Mouse (Mus musculus) forebrain, embryonic 14.5 days (tissue): ENCODE measurements around the gene AL607142.1. TPM values are rescaled to one million over a fixed set of nuclear protein-coding genes. Genes with fewer than 3 reads are reported as not detected.

Experiments used
- ATAC-seq: fragments of 200-750 bp; cut with Nextera tagmentation; 2 replicates; pipeline ENCODE4 v1.8.0; 2017; ENCODE audit warnings: mild to moderate bottlenecking, moderate library complexity
- DNase-seq: peaks from one replicate; pipeline ENCODE4 v3.0.0-alpha.2; 2015; ENCODE audit warnings: low spot score
- H3K27ac ChIP-seq: fragments of 300-500 bp; sonication (generic); 2 replicates; pipeline ENCODE4 v1.5.1; 2014; ENCODE audit warnings: low read depth, mild to moderate bottlenecking, control low read depth, low read length, moderate library complexity
- H3K27me3 ChIP-seq: fragments of 300-500 bp; sonication (generic); replicated peaks from 2 replicates; pipeline ENCODE4 v1.6.1; 2014; ENCODE audit warnings: low read length, control low read depth, mixed read lengths; ENCODE audit not compliant: control insufficient read depth, insufficient read depth
- H3K36me3 ChIP-seq: fragments of 300-500 bp; sonication (generic); 2 replicates; pipeline ENCODE4 v1.6.1; 2014; ENCODE audit warnings: low read length, control low read depth; ENCODE audit not compliant: control insufficient read depth, insufficient read depth
- H3K4me1 ChIP-seq: fragments of 300-500 bp; sonication (generic); 2 replicates; pipeline ENCODE4 v1.6.1; 2014; ENCODE audit warnings: antibody characterized with exemption, low read length, control low read depth; ENCODE audit not compliant: control insufficient read depth, insufficient read depth
- H3K4me2 ChIP-seq: fragments of 300-500 bp; sonication (generic); 2 replicates; pipeline ENCODE4 v1.6.1; 2014; ENCODE audit warnings: mild to moderate bottlenecking, control low read depth, low read length
- H3K4me3 ChIP-seq: fragments of 300-500 bp; sonication (generic); 2 replicates; pipeline ENCODE4 v1.5.1; 2014; ENCODE audit warnings: low read depth, low read length, control low read depth
- H3K9ac ChIP-seq: fragments of 300-500 bp; sonication (generic); 2 replicates; pipeline ENCODE4 v1.6.1; 2014; ENCODE audit warnings: mild to moderate bottlenecking, low read length, control low read depth, moderate library complexity
- H3K9me3 ChIP-seq: fragments of 300-500 bp; sonication (generic); replicated peaks from 2 replicates; pipeline ENCODE4 v1.6.1; 2016; ENCODE audit warnings: low read length, control low read depth, mixed read lengths; ENCODE audit not compliant: control insufficient read depth
- WGBS: fragments of 180-500 bp; shearing (Covaris S2); extraction: QIAGEN DNeasy Blood & Tissue Kit; methylation state at CpG from one replicate; pipeline ENCODE4 v1.1.7; 2014; 5-methylcytosine and 5-hydroxymethylcytosine counted together
- polyA plus RNA-seq: library from polyadenylated mRNA; unstranded; fragments of >200 nt; fragmentation: Nextera tagmentation; extraction: Ambion mirVana; gene quantifications from 2 replicates; pipeline ENCODE4 v1.2.1, GENCODE M21; 2014

Gene AL607142.1
- polyA plus RNA-seq, 1 experiment from 2014 or later = not detected

GRCm38 (mm10) chr4:120104599-120104998 is 39.8 kb downstream of the AL607142.1 start:
- 47% methylated on average over 5 of the region's 5 CpGs for WGBS
- Histone ChIP-seq H3K4me1 (no peaks in the 10 kb centered on the region), H3K36me3 (no peaks in the 10 kb centered on the region), H3K4me3 (no peak overlapping the region), H3K9me3 (no peaks in the 10 kb centered on the region), H3K4me2 (no peak overlapping the region), H3K27me3 (no peaks in the 10 kb centered on the region), H3K9ac (no peak overlapping the region), H3K27ac (no peak overlapping the region)
- peak; percentile 57 for DNase-seq
- ATAC-seq = no peak

GRCm38 (mm10) chr4:120106362-120106761 is 41.6 kb downstream of the AL607142.1 start:
- no peaks in the 10 kb centered on the region for H3K36me3 ChIP-seq
- DNase-seq (no peak), ATAC-seq (no peak)
- H3K27ac ChIP-seq = no peak overlapping the region
- no peaks in the 10 kb centered on the region for H3K9me3 ChIP-seq
- whole genome bisulfite sequencing = 89% methylated on average over 3 of the region's 3 CpGs
- no peaks in the 10 kb centered on the region for H3K27me3 ChIP-seq
- H3K4me1 ChIP-seq = no peaks in the 10 kb centered on the region
- H3K4me2 ChIP-seq = no peak overlapping the region
- no peak overlapping the region for H3K9ac ChIP-seq
- H3K4me3 ChIP-seq = no peak overlapping the region

- no peaks in the 10 kb centered on the region for H3K36me3 ChIP-seq
- no peaks in the 10 kb centered on the region for H3K27me3 ChIP-seq
- DNase-seq (no peak), ATAC-seq (no peak)
- H3K9ac ChIP-seq = no peak overlapping the region
- H3K4me2 ChIP-seq = no peak overlapping the region
- 74% methylated on average over 8 of the region's 8 CpGs for WGBS
- no peaks in the 10 kb centered on the region for H3K9me3 ChIP-seq
- H3K4me3 ChIP-seq = no peak overlapping the region
- no peak overlapping the region for H3K27ac ChIP-seq
- no peaks in the 10 kb centered on the region for H3K4me1 ChIP-seq
These were observed 43.0 kb downstream of the AL607142.1 start for GRCm38 (mm10) chr4:120107787-120108186.

DNA sequence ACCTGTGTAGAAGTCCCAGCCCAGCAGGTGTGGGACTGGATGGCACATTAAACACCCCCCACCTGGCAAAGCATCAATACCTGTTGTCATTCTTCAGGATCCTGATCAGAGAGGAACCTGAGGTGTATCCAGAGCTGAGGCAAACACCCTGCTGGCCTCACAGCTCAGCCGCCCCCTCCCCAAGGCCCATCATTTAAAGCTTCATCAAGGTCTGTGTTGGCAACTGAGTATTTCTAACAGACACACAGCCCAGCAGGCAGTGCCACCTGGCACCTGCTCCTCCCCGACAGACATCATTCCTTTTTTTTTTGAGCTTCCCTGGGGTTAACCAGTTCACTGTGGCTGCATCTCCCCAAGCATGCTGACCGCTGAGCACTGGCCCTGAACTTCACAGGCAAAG is 50.7 kb downstream of the AL607142.1 start:
- ATAC-seq (no peak), DNase-seq (no peak)
- Histone ChIP-seq H3K27ac (no peak overlapping the region), H3K36me3 (no peaks in the 10 kb centered on the region), H3K9ac (no peak overlapping the region), H3K4me1 (no peaks in the 10 kb centered on the region), H3K27me3 (no peaks in the 10 kb centered on the region), H3K9me3 (no peaks in the 10 kb centered on the region), H3K4me2 (no peak overlapping the region), H3K4me3 (no peak overlapping the region)
- 91% methylated on average over 3 of the region's 3 CpGs for WGBS

DNA sequence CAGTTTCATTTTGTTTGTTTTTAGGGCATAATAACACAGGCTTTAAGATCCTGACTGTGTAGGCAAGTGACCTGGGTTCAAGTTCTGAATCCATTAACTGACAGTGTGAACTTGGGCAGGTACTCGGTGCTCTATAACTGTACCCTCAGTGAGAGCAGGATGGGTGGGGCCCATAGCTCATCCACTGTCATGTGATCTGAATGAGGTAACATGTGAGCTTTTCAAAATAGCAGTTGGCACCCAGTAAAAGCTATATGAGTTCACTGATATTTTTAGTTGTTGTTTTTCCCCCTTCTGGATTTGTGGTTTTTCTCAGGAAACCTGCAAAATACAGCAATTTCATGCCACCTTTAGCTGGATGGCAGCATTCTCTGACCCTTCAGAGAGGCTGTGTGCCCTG is 51.5 kb downstream of the AL607142.1 start:
- DNase-seq = no peak
- no peak overlapping the region for H3K4me2 ChIP-seq
- no peak for ATAC-seq
- H3K9ac ChIP-seq = no peak overlapping the region
- no peaks in the 10 kb centered on the region for H3K9me3 ChIP-seq
- 93% methylated on average over 1 of the region's 1 CpGs for WGBS
- no peak overlapping the region for H3K4me3 ChIP-seq
- H3K27me3 ChIP-seq = no peaks in the 10 kb centered on the region
- H3K4me1 ChIP-seq = no peaks in the 10 kb centered on the region
- H3K27ac ChIP-seq = no peak overlapping the region
- H3K36me3 ChIP-seq = no peaks in the 10 kb centered on the region

GRCm38 (mm10) chr4:120120276-120120675 is 55.5 kb downstream of the AL607142.1 start:
- no peak overlapping the region for H3K4me2 ChIP-seq
- no peak overlapping the region for H3K9ac ChIP-seq
- H3K27me3 ChIP-seq = no peaks in the 10 kb centered on the region
- H3K9me3 ChIP-seq = no peaks in the 10 kb centered on the region
- WGBS = 36% methylated on average over 8 of the region's 8 CpGs
- DNase-seq (peak; percentile 66), ATAC-seq (peak; percentile 66; the same call in 1 of the 2 replicates)
- no peaks in the 10 kb centered on the region for H3K4me1 ChIP-seq
- no peak overlapping the region for H3K27ac ChIP-seq
- no peaks in the 10 kb centered on the region for H3K36me3 ChIP-seq
- H3K4me3 ChIP-seq = no peak overlapping the region

DNA sequence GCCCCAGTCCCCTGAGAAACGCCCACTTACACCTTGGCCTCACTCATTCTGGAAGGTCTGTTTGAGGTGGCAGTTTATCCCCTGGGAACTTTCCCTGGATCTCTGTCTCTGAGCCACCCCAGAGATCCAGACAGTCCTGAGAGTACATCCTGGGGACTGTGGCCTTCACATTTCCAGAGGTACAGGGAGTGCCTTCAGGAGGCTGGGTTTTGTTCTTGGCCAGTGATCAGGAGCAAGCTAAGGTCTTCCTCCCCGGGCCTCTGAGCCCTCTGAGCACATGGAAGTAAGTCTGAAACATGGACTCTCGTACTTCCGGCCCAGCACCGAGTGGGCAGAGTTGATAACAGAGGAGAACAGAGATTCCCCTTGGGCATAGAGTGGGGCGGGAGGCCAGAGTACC is 59.9 kb downstream of the AL607142.1 start:
- 92% methylated on average over 6 of the region's 6 CpGs for WGBS
- H3K27me3 ChIP-seq = no peaks in the 10 kb centered on the region
- no peak overlapping the region for H3K4me3 ChIP-seq
- no peak for DNase-seq
- no peaks in the 10 kb centered on the region for H3K9me3 ChIP-seq
- no peaks in the 10 kb centered on the region for H3K36me3 ChIP-seq
- no peak overlapping the region for H3K9ac ChIP-seq
- ATAC-seq = no peak
- H3K27ac ChIP-seq = no peak overlapping the region
- H3K4me1 ChIP-seq = no peaks in the 10 kb centered on the region
- no peak overlapping the region for H3K4me2 ChIP-seq

DNA sequence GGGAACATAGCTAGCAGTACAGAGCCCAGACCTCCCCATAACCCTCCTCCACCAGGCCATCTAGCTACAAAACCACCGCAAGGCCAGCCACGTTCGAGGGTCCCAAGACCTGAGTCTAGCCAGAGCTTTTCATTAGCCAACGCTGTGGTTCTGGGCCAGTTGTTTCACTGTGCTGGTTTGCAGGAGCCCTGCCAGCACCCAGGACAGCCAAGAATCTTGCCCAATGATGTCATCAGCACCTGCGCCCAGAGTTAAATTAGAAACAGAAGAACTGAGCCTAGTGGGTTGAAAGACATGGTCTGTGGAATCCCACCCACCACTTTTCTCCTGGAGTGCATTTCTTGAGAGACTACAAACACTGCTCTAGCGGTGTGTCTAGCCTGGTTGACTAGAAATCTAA is 61.3 kb downstream of the AL607142.1 start:
- ATAC-seq (no peak), DNase-seq (no peak)
- H3K36me3 ChIP-seq = no peaks in the 10 kb centered on the region
- no peak overlapping the region for H3K4me3 ChIP-seq
- H3K4me1 ChIP-seq = peaks cover under 1% of the 10 kb centered on the region; the same call in 1 of the 2 replicates
- 81% methylated on average over 6 of the region's 6 CpGs for WGBS
- H3K27me3 ChIP-seq = no peaks in the 10 kb centered on the region
- H3K4me2 ChIP-seq = no peak overlapping the region
- H3K9ac ChIP-seq = no peak overlapping the region
- no peak overlapping the region for H3K27ac ChIP-seq
- H3K9me3 ChIP-seq = no peaks in the 10 kb centered on the region

- ATAC-seq = no peak
- no peak for DNase-seq
- Histone ChIP-seq H3K27ac (no peak overlapping the region), H3K4me2 (no peak overlapping the region), H3K9me3 (no peaks in the 10 kb centered on the region), H3K9ac (0 out of 2 replicates have a peak overlapping the region, but pooled peaks have one; percentile 25), H3K36me3 (0 out of 2 replicates have a peak, but pooled peaks cover 4% of the 10 kb centered on the region), H3K4me3 (no peak overlapping the region), H3K27me3 (no peaks in the 10 kb centered on the region), H3K4me1 (peaks cover 3% of the 10 kb centered on the region; the same call in 1 of the 2 replicates)
- WGBS = 79% methylated on average over 3 of the region's 3 CpGs
These were observed 62.5 kb downstream of the AL607142.1 start for GRCm38 (mm10) chr4:120127333-120127732.
